Comparison of ENCODE assay signal across 7 mouse cellular contexts in the genomic region with DNA sequence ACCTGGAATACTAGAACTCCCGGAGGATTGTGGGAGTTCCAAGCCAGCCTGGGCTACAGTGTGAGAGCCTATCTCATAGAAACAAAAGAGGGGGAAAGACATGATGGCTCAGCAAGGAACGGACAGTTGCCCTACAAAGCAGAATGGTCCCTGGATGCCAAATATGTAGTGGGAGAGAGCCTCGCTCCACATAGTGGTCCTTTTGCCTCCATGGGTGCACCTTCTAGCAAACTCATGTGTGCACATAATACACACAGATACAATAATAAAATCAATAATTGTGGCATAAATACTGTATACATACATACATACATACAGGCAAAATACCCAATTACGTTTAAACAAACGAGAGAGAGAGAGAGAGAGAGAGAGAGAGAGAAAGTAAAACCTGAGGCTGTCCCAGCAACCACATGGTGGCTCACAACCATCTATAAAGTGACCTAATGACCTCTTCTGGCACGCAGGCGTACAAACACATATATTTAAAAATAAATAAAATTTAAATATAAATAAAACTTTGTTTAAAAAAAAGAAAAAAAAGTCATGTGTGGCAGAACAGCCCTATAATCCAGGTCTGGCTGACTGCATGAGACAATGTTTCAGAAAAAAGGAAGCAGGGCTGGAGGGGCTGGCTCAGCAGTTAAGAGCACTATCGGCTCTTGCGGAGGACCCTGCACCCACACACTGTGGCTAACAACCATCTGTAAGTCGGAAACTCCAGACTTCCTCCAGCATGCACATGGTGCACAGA. TPM values are rescaled to one million over a fixed set of nuclear protein-coding genes. Genes with fewer than 3 reads are reported as not detected.
DNase-seq lines count a peak whose midpoint lies in the region; ATAC-seq and TF ChIP-seq lines count a peak whose summit lies in the region.

No protein-coding gene starts in this region.

- no peak for TF ChIP-seq CTCF in cortical plate, adult 2 months (IDR thresholded peaks at IDR 0.05; ENCODE audit: extremely low read depth, insufficient read depth, low read length)
- no peak for TF ChIP-seq CTCF in hindbrain, postnatal 0 days (IDR thresholded peaks at IDR 0.05; ENCODE audit: low read depth)

- no peak overlapping the region for H3K9ac ChIP-seq in hindbrain, postnatal 0 days (replicated peaks; ENCODE audit: low read length)
- peak overlapping the region; percentile 80; the same call in 1 of the 2 replicates for H3K9ac ChIP-seq in midbrain, embryonic 16.5 days (ENCODE audit: low read depth, low read length)

- no peak for TF ChIP-seq POLR2A in cortical plate, adult 2 months (IDR thresholded peaks at IDR 0.05; ENCODE audit: extremely low read depth, insufficient read depth, low read length)

- intact Hi-C loops in left cerebral cortex, postnatal 36 days (cut with DNase I) = loop anchor here (2.0 to 5.0 kb wide), 4 partner anchors 63 to 221 kb away; partner anchors contain the start of genes Ankrd40, Lrrc59 and Spata20

- 0 out of 2 replicates have a peak, but pooled peaks cover 1% of the 10 kb centered on the region for H3K4me1 ChIP-seq in cortical plate, adult 2 months (ENCODE audit: control insufficient read depth, insufficient read depth, low read length)
- peaks cover 7% of the 10 kb centered on the region; the same call in 1 of the 2 replicates for H3K4me1 ChIP-seq in hindbrain, postnatal 0 days (ENCODE audit: insufficient read depth, low read length)
- peaks cover 15% of the 10 kb centered on the region for H3K4me1 ChIP-seq in midbrain, embryonic 16.5 days (ENCODE audit: control insufficient read depth, insufficient read depth, low read length)

- H3K36me3 ChIP-seq in hindbrain, postnatal 0 days (ENCODE audit: insufficient read depth, low read length) = no peaks in the 10 kb centered on the region
- H3K36me3 ChIP-seq in midbrain, embryonic 16.5 days (ENCODE audit: control insufficient read depth, insufficient read depth, low read length) = no peaks in the 10 kb centered on the region

- no peak for ATAC-seq in hindbrain, postnatal 0 days
- ATAC-seq in midbrain, embryonic 16.5 days = no peak

- H3K4me3 ChIP-seq in cortical plate, adult 2 months (ENCODE audit: insufficient read depth, low read length) = no peak overlapping the region
- H3K4me3 ChIP-seq in hindbrain, postnatal 0 days (ENCODE audit: low read length) = no peak overlapping the region
- no peak overlapping the region for H3K4me3 ChIP-seq in midbrain, embryonic 16.5 days (ENCODE audit: low read depth, low read length)

- H3K4me2 ChIP-seq in hindbrain, postnatal 0 days (ENCODE audit: low read depth, low read length) = no peak overlapping the region
- peak overlapping the region; percentile 93 for H3K4me2 ChIP-seq in midbrain, embryonic 16.5 days (ENCODE audit: low read length)

- DNase-seq in layer of hippocampus, adult 11-12 months (ENCODE audit: low spot score) = peak; percentile 45
- DNase-seq in layer of hippocampus, adult 9-10 months (ENCODE audit: low spot score) = no peak
- DNase-seq in hindbrain, postnatal 0 days (ENCODE audit: low spot score) = no peak
- DNase-seq in left cerebral cortex, postnatal 36 days (ENCODE audit: low spot score in 2 of 2) = no peak
- no peak for DNase-seq in embryo, embryonic 9.5 days (ENCODE audit: extremely low spot score)

- WGBS in hindbrain, postnatal 0 days = 75% methylated on average over 10 of the region's 10 CpGs
- 82% methylated on average over 10 of the region's 10 CpGs for WGBS in midbrain, embryonic 16.5 days

- no peaks in the 10 kb centered on the region for H3K9me3 ChIP-seq in hindbrain, postnatal 0 days (ENCODE audit: low read length)
- H3K9me3 ChIP-seq in midbrain, embryonic 16.5 days (replicated peaks; ENCODE audit: control insufficient read depth, low read length, poor library complexity, severe bottlenecking) = no peaks in the 10 kb centered on the region

- 0 out of 2 replicates have a peak overlapping the region, but pooled peaks have one; percentile 4 for H3K27ac ChIP-seq in cortical plate, adult 2 months (ENCODE audit: insufficient read depth, low read length)
- peak overlapping the region; percentile 80 for H3K27ac ChIP-seq in hindbrain, postnatal 0 days
- H3K27ac ChIP-seq in midbrain, embryonic 16.5 days (ENCODE audit: low read length) = peak overlapping the region; percentile 90

- no peaks in the 10 kb centered on the region for H3K27me3 ChIP-seq in hindbrain, postnatal 0 days (ENCODE audit: insufficient read depth, low read length)
- no peaks in the 10 kb centered on the region for H3K27me3 ChIP-seq in midbrain, embryonic 16.5 days (ENCODE audit: control insufficient read depth, insufficient read depth, low read depth, low read length)

RNA-seq across cellular contexts. Expression of gene Rsad1, which starts 0.8 kb away (rescaled TPM):
- 16.9 and 18.3 TPM in 2 replicates for polyA plus RNA-seq in cortical plate, adult 2 months (2012; rRNA removed)
- total RNA-seq in hindbrain, postnatal 0 days (2014; rRNA removed) = 9.3 and 12.9 TPM in 2 replicates
- polyA plus RNA-seq in hindbrain, postnatal 0 days (2015; fragmentation: Nextera tagmentation; extraction: Ambion mirVana) = 9.2 and 11.3 TPM in 2 replicates
- 9.4 and 11.4 TPM in 2 replicates for polyA plus RNA-seq in midbrain, embryonic 16.5 days (2015; fragmentation: Nextera tagmentation; extraction: Ambion mirVana)
- 10 to 100 TPM; 15.2 to 15.9 TPM for total RNA-seq in left cerebral cortex, postnatal 36 days (2021)

RNA-seq across cellular contexts. Expression of gene Chad, which starts 15.0 kb away (rescaled TPM):
- polyA plus RNA-seq in cortical plate, adult 2 months (2012; rRNA removed) = 0.08 and 0.15 TPM in 2 replicates
- 0.61 and 1.2 TPM in 2 replicates for total RNA-seq in hindbrain, postnatal 0 days (2014; rRNA removed)
- 1.2 and 1.4 TPM in 2 replicates for polyA plus RNA-seq in hindbrain, postnatal 0 days (2015; fragmentation: Nextera tagmentation; extraction: Ambion mirVana)
- 0.43 and 0.61 TPM in 2 replicates for polyA plus RNA-seq in midbrain, embryonic 16.5 days (2015; fragmentation: Nextera tagmentation; extraction: Ambion mirVana)
- total RNA-seq in left cerebral cortex, postnatal 36 days (2021) = under 1 TPM in 1 of 2 experiments, not detected in 1; 0.20 TPM

RNA-seq across cellular contexts. Expression of gene Mycbpap, which starts 28.3 kb away (rescaled TPM):
- 2.4 and 2.5 TPM in 2 replicates for polyA plus RNA-seq in cortical plate, adult 2 months (2012; rRNA removed)
- total RNA-seq in hindbrain, postnatal 0 days (2014; rRNA removed) = 2.3 and 4.8 TPM in 2 replicates
- 1.1 and 1.5 TPM in 2 replicates for polyA plus RNA-seq in hindbrain, postnatal 0 days (2015; fragmentation: Nextera tagmentation; extraction: Ambion mirVana)
- polyA plus RNA-seq in midbrain, embryonic 16.5 days (2015; fragmentation: Nextera tagmentation; extraction: Ambion mirVana) = 4.9 and 5.6 TPM in 2 replicates
- total RNA-seq in left cerebral cortex, postnatal 36 days (2021) = 1 to 10 TPM; 5.5 to 7.7 TPM

RNA-seq across cellular contexts. Expression of gene Epn3, which starts 50.1 kb away (rescaled TPM):
- 0.76 and 0.98 TPM in 2 replicates for polyA plus RNA-seq in cortical plate, adult 2 months (2012; rRNA removed)
- 2.7 and 6.2 TPM in 2 replicates for total RNA-seq in hindbrain, postnatal 0 days (2014; rRNA removed)
- polyA plus RNA-seq in hindbrain, postnatal 0 days (2015; fragmentation: Nextera tagmentation; extraction: Ambion mirVana) = 3.6 and 3.7 TPM in 2 replicates
- polyA plus RNA-seq in midbrain, embryonic 16.5 days (2015; fragmentation: Nextera tagmentation; extraction: Ambion mirVana) = 0.43 and 0.57 TPM in 2 replicates
- 1 to 10 TPM in 1 of 2 experiments, under 1 TPM in 1; 0.77 to 1.4 TPM for total RNA-seq in left cerebral cortex, postnatal 36 days (2021)

RNA-seq across cellular contexts. Expression of gene Acsf2, which starts 51.8 kb away (rescaled TPM):
- polyA plus RNA-seq in cortical plate, adult 2 months (2012; rRNA removed) = 15.2 and 15.8 TPM in 2 replicates
- 4.8 and 6.8 TPM in 2 replicates for total RNA-seq in hindbrain, postnatal 0 days (2014; rRNA removed)
- polyA plus RNA-seq in hindbrain, postnatal 0 days (2015; fragmentation: Nextera tagmentation; extraction: Ambion mirVana) = 2.6 and 2.8 TPM in 2 replicates
- polyA plus RNA-seq in midbrain, embryonic 16.5 days (2015; fragmentation: Nextera tagmentation; extraction: Ambion mirVana) = 1.2 and 1.9 TPM in 2 replicates
- total RNA-seq in left cerebral cortex, postnatal 36 days (2021) = 10 to 100 TPM; 14.8 to 16.7 TPM

Comparison
In these comparisons a context has a peak if more than half of its experiments do, and no peak if none do; other contexts are left out.
1. H3K27ac ChIP-seq: peak in every context shown above with its lines; median percentile 90 in midbrain, embryonic 16.5 days; 80 in hindbrain, postnatal 0 days; 4 in cortical plate, adult 2 months.